Mouse (Mus musculus) MEL (cell line): ENCODE data around the gene D5Ertd579e. TPM values are rescaled to one million over a fixed set of nuclear protein-coding genes. Genes with fewer than 3 reads are reported as not detected.

Source experiments
- DNase-seq: peaks from one replicate; pipeline ENCODE4 v3.0.0; 2011; ENCODE audit warnings: low read depth, low spot score
- H3K27ac ChIP-seq: 2 replicates; pipeline ENCODE4 v1.5.1; 2012; ENCODE audit warnings: low read depth, mild to moderate bottlenecking, control low read depth, low read length, moderate library complexity; ENCODE audit not compliant: control insufficient read depth
- H3K27me3 ChIP-seq, 2 experiments: fragments of 150-350 bp in 1 of 2; sonication (generic) in 1 of 2; 2 replicates each; pipeline ENCODE4 v1.6.1; 2012; ENCODE audit warnings: low read length in 2 of 2, mild to moderate bottlenecking in 2 of 2, improper control_type of control experiment in 1 of 2, moderate library complexity in 1 of 2; ENCODE audit not compliant: insufficient read depth in 2 of 2, control insufficient read depth in 1 of 2
- H3K36me3 ChIP-seq, 2 experiments: 2 replicates each; pipeline ENCODE4 v1.6.1; 2012 to 2014; ENCODE audit warnings: low read length in 2 of 2, improper control_type of control experiment in 1 of 2, inconsistent platforms in 1 of 2, mild to moderate bottlenecking in 1 of 2; ENCODE audit not compliant: insufficient read depth in 2 of 2, control insufficient read depth in 1 of 2
- H3K4me1 ChIP-seq, 2 experiments: fragments of 150-350 bp in 1 of 2; sonication (generic) in 1 of 2; 2 replicates each; pipeline ENCODE4 v1.6.1; 2012; ENCODE audit warnings: low read length in 2 of 2, improper control_type of control experiment in 1 of 2, mild to moderate bottlenecking in 1 of 2; ENCODE audit not compliant: insufficient read depth in 2 of 2, control insufficient read depth in 1 of 2
- H3K4me3 ChIP-seq, 2 experiments: fragments of 150-350 bp in 1 of 2; sonication (generic) in 1 of 2; 2 replicates each; pipeline ENCODE4 v1.5.1; 2012; ENCODE audit warnings: low read depth in 2 of 2, low read length in 2 of 2, mild to moderate bottlenecking in 2 of 2, moderate library complexity in 2 of 2, control low read depth in 1 of 2, improper control_type of control experiment in 1 of 2; ENCODE audit not compliant: control insufficient read depth in 1 of 2, insufficient read depth in 1 of 2
- H3K79me2 ChIP-seq: 2 replicates; pipeline ENCODE4 v1.6.1; 2012; ENCODE audit warnings: mild to moderate bottlenecking, low read length, moderate library complexity; ENCODE audit not compliant: control insufficient read depth, poor library complexity, insufficient read depth
- H3K9ac ChIP-seq: 2 replicates; pipeline ENCODE4 v1.6.1; 2012; ENCODE audit warnings: low read depth, mild to moderate bottlenecking, control low read depth, low read length, moderate library complexity; ENCODE audit not compliant: control insufficient read depth, poor library complexity, severe bottlenecking
- H3K9me3 ChIP-seq: fragments of 150-350 bp; sonication (generic); replicated peaks from 2 replicates; pipeline ENCODE4 v1.6.1; 2012; ENCODE audit warnings: mild to moderate bottlenecking, low read length, improper control_type of control experiment, moderate library complexity; ENCODE audit not compliant: insufficient read depth
- BHLHE40 ChIP-seq: IDR thresholded peaks from 2 replicates; pipeline ENCODE4 v1.6.1; 2012; ENCODE audit warnings: low read depth, mild to moderate bottlenecking, inconsistent platforms, low read length, improper control_type of control experiment, borderline replicate concordance
- CHD1 ChIP-seq: IDR thresholded peaks from 2 replicates; pipeline ENCODE4 v1.6.1; 2012; ENCODE audit warnings: low read depth, mild to moderate bottlenecking, inconsistent platforms, low read length, improper control_type of control experiment
- CHD2 ChIP-seq: IDR thresholded peaks from 2 replicates; pipeline ENCODE4 v1.6.1; 2011; ENCODE audit warnings: low read length, improper control_type of control experiment
- E2F4 ChIP-seq: IDR thresholded peaks from 2 replicates; pipeline ENCODE4 v1.6.1; 2011; ENCODE audit warnings: low read depth, low read length, improper control_type of control experiment, borderline replicate concordance
- EP300 ChIP-seq, 2 experiments: IDR thresholded peaks; 2 replicates each; pipeline ENCODE4 v1.6.1; 2011; ENCODE audit warnings: improper control_type of control experiment in 2 of 2, low read length in 2 of 2, low read depth in 1 of 2, mild to moderate bottlenecking in 1 of 2
- GABPA ChIP-seq: IDR thresholded peaks from 2 replicates; pipeline ENCODE4 v1.6.1; 2012; ENCODE audit warnings: low read depth, mild to moderate bottlenecking, inconsistent platforms, low read length, improper control_type of control experiment, moderate library complexity
- JUND ChIP-seq: IDR thresholded peaks from 2 replicates; pipeline ENCODE4 v1.6.1; 2011; ENCODE audit warnings: low read depth, mild to moderate bottlenecking, improper control_type of control experiment, low read length
- KAT2A ChIP-seq: conservative IDR thresholded peaks from 2 replicates; pipeline ENCODE4 v1.6.1; 2012; ENCODE audit warnings: low read depth, low read length, improper control_type of control experiment, inconsistent platforms
- MAFK ChIP-seq: IDR thresholded peaks from 2 replicates; pipeline ENCODE4 v1.6.1; 2011; ENCODE audit warnings: low read depth, mild to moderate bottlenecking, low read length, improper control_type of control experiment, borderline replicate concordance
- MAZ ChIP-seq: IDR thresholded peaks from 2 replicates; pipeline ENCODE4 v1.6.1; 2012; ENCODE audit warnings: low read depth, mild to moderate bottlenecking, inconsistent platforms, low read length, improper control_type of control experiment
- MYB ChIP-seq: IDR thresholded peaks from 2 replicates; pipeline ENCODE4 v1.6.1; 2011; ENCODE audit warnings: mild to moderate bottlenecking, low read depth, low read length, improper control_type of control experiment
- MYC ChIP-seq: IDR thresholded peaks from 2 replicates; pipeline ENCODE4 v1.6.1; 2011; ENCODE audit warnings: low read depth, mild to moderate bottlenecking, low read length, improper control_type of control experiment, moderate library complexity
- NRF1 ChIP-seq: IDR thresholded peaks from 2 replicates; pipeline ENCODE4 v1.6.1; 2014; ENCODE audit warnings: low read depth, mild to moderate bottlenecking, inconsistent platforms, low read length, improper control_type of control experiment, moderate library complexity; ENCODE audit not compliant: poor library complexity, insufficient read depth, severe bottlenecking
- POLR2A ChIP-seq, 2 experiments: IDR thresholded peaks; 2 replicates each; pipeline ENCODE4 v1.6.1; 2011 to 2012; ENCODE audit warnings: low read length in 2 of 2, mild to moderate bottlenecking in 2 of 2, control low read depth in 1 of 2, improper control_type of control experiment in 1 of 2, low read depth in 1 of 2, moderate library complexity in 1 of 2; ENCODE audit not compliant: control insufficient read depth in 1 of 2, insufficient read depth in 1 of 2, poor library complexity in 1 of 2
- POLR2AphosphoS2 ChIP-seq: IDR thresholded peaks from 2 replicates; pipeline ENCODE4 v1.6.1; 2011; ENCODE audit warnings: low read length, improper control_type of control experiment
- RAD21 ChIP-seq: IDR thresholded peaks from 2 replicates; pipeline ENCODE4 v1.6.1; 2011; ENCODE audit warnings: mild to moderate bottlenecking, low read depth, low read length, improper control_type of control experiment
- RCOR1 ChIP-seq: IDR thresholded peaks from 2 replicates; pipeline ENCODE4 v1.6.1; 2012; ENCODE audit warnings: low read depth, mild to moderate bottlenecking, inconsistent platforms, low read length, improper control_type of control experiment
- SMC3 ChIP-seq: IDR thresholded peaks from 2 replicates; pipeline ENCODE4 v1.6.1; 2011; ENCODE audit warnings: low read depth, low read length, improper control_type of control experiment
- TAL1 ChIP-seq: IDR thresholded peaks from 2 replicates; pipeline ENCODE4 v1.6.1; 2012; ENCODE audit warnings: mild to moderate bottlenecking, inconsistent platforms, low read length, moderate library complexity, mixed read lengths
- TCF12 ChIP-seq: IDR thresholded peaks from 2 replicates; pipeline ENCODE4 v1.6.1; 2014; ENCODE audit warnings: low read depth, mild to moderate bottlenecking, inconsistent platforms, low read length, improper control_type of control experiment, moderate library complexity
- UBTF ChIP-seq: IDR thresholded peaks from 2 replicates; pipeline ENCODE4 v1.6.1; 2012; ENCODE audit warnings: low read depth, mild to moderate bottlenecking, inconsistent platforms, low read length, improper control_type of control experiment, moderate library complexity, borderline replicate concordance; ENCODE audit not compliant: insufficient read depth
- USF1 ChIP-seq: IDR thresholded peaks from 2 replicates; pipeline ENCODE4 v1.6.1; 2014; ENCODE audit warnings: low read depth, mild to moderate bottlenecking, inconsistent platforms, low read length, improper control_type of control experiment, moderate library complexity
- USF2 ChIP-seq, 2 experiments: IDR thresholded peaks; 2 replicates each; pipeline ENCODE4 v1.6.1; 2011 to 2012; ENCODE audit warnings: improper control_type of control experiment in 2 of 2, low read length in 2 of 2, borderline replicate concordance in 1 of 2, inconsistent platforms in 1 of 2, low read depth in 1 of 2, mild to moderate bottlenecking in 1 of 2; ENCODE audit not compliant: insufficient read depth in 1 of 2
- ZMIZ1 ChIP-seq: IDR thresholded peaks from 2 replicates; pipeline ENCODE4 v1.6.1; 2012; ENCODE audit warnings: low read depth, mild to moderate bottlenecking, inconsistent platforms, low read length, improper control_type of control experiment, moderate library complexity
- ZNF384 ChIP-seq: IDR thresholded peaks from 2 replicates; pipeline ENCODE4 v1.6.1; 2012; ENCODE audit warnings: low read depth, mild to moderate bottlenecking, inconsistent platforms, low read length, improper control_type of control experiment
- polyA plus RNA-seq, 2 experiments: library from polyadenylated mRNA; stranded (reverse) in 1 of 2; unstranded in 1 of 2; fragments of >175 nt in 1 of 2; fragments of >200 nt in 1 of 2; gene quantifications; 2 replicates each; pipeline versions ENCODE4 v1.2.1 to v1.2.4; 2012; ENCODE audit warnings: low replicate concordance in 2 of 2, low read depth in 1 of 2; ENCODE audit not compliant: insufficient read length in 2 of 2, insufficient read depth in 1 of 2, missing spikeins in 1 of 2
- total RNA-seq: library from RNA; depleted of rRNA; stranded (reverse); fragments of 300-350 nt; gene quantifications from 2 replicates; pipeline ENCODE4 v1.2.3, GENCODE M21; 2012

D5Ertd579e gene
- total and polyA plus RNA-seq, 3 experiments = 15.9 to 31.1 TPM; not detected in 1

DNA sequence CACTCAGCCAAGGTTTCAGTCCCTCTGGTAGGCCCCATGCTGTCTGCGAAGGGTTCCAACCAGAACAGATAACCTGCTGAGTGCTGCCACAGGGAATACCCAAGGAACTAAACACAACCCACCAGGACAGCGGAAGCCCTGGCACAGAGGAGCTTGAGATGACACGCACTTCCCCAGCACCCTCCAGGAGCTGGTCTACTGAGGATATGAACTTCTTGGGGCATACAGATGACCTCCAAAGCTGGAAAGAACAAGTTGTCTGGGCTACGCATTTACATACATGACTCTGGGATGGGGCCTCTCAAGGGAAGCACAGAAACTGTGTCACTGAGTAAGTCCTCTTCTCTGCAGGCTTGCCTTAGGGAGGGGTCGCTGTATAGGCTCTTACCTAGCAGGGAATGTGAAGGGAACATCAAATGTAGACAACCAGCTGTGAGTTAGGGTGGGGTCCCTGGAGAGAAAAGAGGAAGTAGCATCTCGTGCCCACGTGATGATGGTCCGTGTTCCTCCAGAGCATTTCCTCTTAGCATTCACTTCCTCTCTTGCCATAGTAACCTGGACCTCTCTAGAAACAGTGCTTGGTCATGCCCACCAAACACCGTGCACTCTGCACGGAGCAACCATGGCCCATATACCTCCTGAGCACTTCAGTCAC, 132.9 kb downstream of the D5Ertd579e start (continued):
- TF ChIP-seq RAD21 = no peak
- TF ChIP-seq, all 39 proteins: peak for 15

DNA sequence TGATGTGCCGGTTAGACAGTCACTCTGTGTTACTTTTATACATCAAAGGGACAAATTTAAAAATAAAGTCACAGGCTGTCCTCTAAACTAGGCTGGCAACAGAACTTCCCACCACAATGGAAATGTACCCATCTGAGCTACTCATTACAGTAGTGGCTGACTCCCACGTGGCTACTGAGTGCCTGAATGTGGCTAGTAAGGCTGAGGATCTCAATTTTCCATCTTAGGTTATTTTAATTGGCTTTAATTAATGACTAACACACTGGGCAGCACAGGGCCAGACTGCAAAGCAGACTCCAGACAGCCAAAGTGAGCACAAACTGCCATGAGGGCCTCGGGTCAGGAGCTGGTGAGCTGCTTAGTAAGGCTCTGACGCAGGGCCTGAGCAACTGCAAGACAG, 134.3 kb downstream of the D5Ertd579e start:
- Histone ChIP-seq H3K9ac (no peak overlapping the region), H3K79me2 (no peaks in the 10 kb centered on the region), H3K27ac (no peak overlapping the region), H3K4me1 (peaks cover 0 to 13% of the 10 kb centered on the region in 2 experiments; a peak in 3 of 4 replicates), H3K36me3 (peaks cover 0 to 11% of the 10 kb centered on the region in 2 experiments; a peak in 2 of 4 replicates), H3K9me3 (no peaks in the 10 kb centered on the region), H3K27me3 (no peaks in the 10 kb centered on the region), H3K4me3 (no peak overlapping the region)
- TF ChIP-seq USF2 (IDR thresholded peaks at IDR 0.05; ENCODE audit: borderline replicate concordance in 1 of 2, insufficient read depth in 1 of 2, low read depth in 1 of 2, low read length in 2 of 2) (no peak), GABPA (no peak), RAD21 (no peak), MAFK (no peak), RCOR1 (no peak), MAZ (no peak), MYB (no peak), ZNF384 (no peak), KAT2A (no peak), JUND (no peak), NRF1 (no peak), E2F4 (no peak), POLR2AphosphoS2 (no peak), ZMIZ1 (no peak), TCF12 (no peak), SMC3 (no peak), CHD1 (no peak)
- no peak for DNase-seq

DNA sequence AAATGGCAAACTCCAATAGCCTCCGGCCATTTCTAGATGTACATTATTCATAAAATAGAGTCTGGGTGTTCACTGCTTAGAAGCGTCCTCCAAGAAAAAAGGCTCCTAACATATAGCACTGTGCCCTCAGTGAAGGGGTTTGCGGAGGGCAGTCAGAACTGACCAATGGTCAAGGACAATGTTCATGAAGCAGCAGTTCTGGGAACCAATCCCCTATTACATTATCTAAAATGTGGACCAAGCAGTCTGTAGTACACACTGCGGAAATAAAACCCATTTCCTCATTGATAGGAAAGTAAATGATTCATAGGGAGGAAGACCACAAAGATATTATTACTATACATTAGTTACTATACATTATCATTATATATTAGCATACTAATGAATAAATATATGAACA, 135.3 kb downstream of the D5Ertd579e start:
- no peak overlapping the region for H3K27ac ChIP-seq
- no peak overlapping the region for H3K4me3 ChIP-seq
- no peak overlapping the region for H3K9ac ChIP-seq
- peaks cover 0 to 11% of the 10 kb centered on the region in 2 experiments; a peak in 2 of 4 replicates for H3K36me3 ChIP-seq
- H3K79me2 ChIP-seq = no peaks in the 10 kb centered on the region
- no peak for DNase-seq
- H3K9me3 ChIP-seq = no peaks in the 10 kb centered on the region
- H3K4me1 ChIP-seq = peaks cover 0 to 13% of the 10 kb centered on the region in 2 experiments; a peak in 3 of 4 replicates
- TF ChIP-seq SMC3 (no peak), USF1 (no peak), RCOR1 (no peak), GABPA (no peak), ZMIZ1 (no peak), POLR2A (IDR thresholded peaks at IDR 0.05; ENCODE audit: control insufficient read depth in 1 of 2, insufficient read depth in 1 of 2, low read depth in 1 of 2, low read length in 2 of 2, poor library complexity in 1 of 2) (no peak), MAFK (no peak), MAZ (no peak), MYB (no peak), MYC (no peak), EP300 (IDR thresholded peaks at IDR 0.05; ENCODE audit: low read depth in 1 of 2, low read length in 2 of 2) (no peak), JUND (no peak), TAL1 (no peak), KAT2A (no peak), CHD1 (no peak), ZNF384 (no peak), BHLHE40 (no peak), POLR2AphosphoS2 (no peak), UBTF (no peak), CHD2 (no peak)
- no peaks in the 10 kb centered on the region for H3K27me3 ChIP-seq
